Mouse (Mus musculus) MEL (cell line): Measurements from ENCODE around the gene Selplg. TPM values are rescaled to one million over a fixed set of nuclear protein-coding genes. Genes with fewer than 3 reads are reported as not detected.
"Not testable (repeated sequence)": the region's sequence is repeated elsewhere in the genome, so short reads cannot be mapped to it uniquely, and the experiment has no call there.

ENCODE experiments used
- DNase-seq: peaks from one replicate; pipeline ENCODE4 v3.0.0; 2011; ENCODE audit warnings: low read depth, low spot score
- H3K27ac ChIP-seq: 2 replicates; pipeline ENCODE4 v1.5.1; 2012; ENCODE audit warnings: low read depth, mild to moderate bottlenecking, control low read depth, low read length, moderate library complexity; ENCODE audit not compliant: control insufficient read depth
- H3K27me3 ChIP-seq, 2 experiments: fragments of 150-350 bp in 1 of 2; sonication (generic) in 1 of 2; 2 replicates each; pipeline ENCODE4 v1.6.1; 2012; ENCODE audit warnings: low read length in 2 of 2, mild to moderate bottlenecking in 2 of 2, improper control_type of control experiment in 1 of 2, moderate library complexity in 1 of 2; ENCODE audit not compliant: insufficient read depth in 2 of 2, control insufficient read depth in 1 of 2
- H3K36me3 ChIP-seq, 2 experiments: 2 replicates each; pipeline ENCODE4 v1.6.1; 2012 to 2014; ENCODE audit warnings: low read length in 2 of 2, improper control_type of control experiment in 1 of 2, inconsistent platforms in 1 of 2, mild to moderate bottlenecking in 1 of 2; ENCODE audit not compliant: insufficient read depth in 2 of 2, control insufficient read depth in 1 of 2
- H3K4me1 ChIP-seq, 2 experiments: fragments of 150-350 bp in 1 of 2; sonication (generic) in 1 of 2; 2 replicates each; pipeline ENCODE4 v1.6.1; 2012; ENCODE audit warnings: low read length in 2 of 2, improper control_type of control experiment in 1 of 2, mild to moderate bottlenecking in 1 of 2; ENCODE audit not compliant: insufficient read depth in 2 of 2, control insufficient read depth in 1 of 2
- H3K4me3 ChIP-seq, 2 experiments: fragments of 150-350 bp in 1 of 2; sonication (generic) in 1 of 2; 2 replicates each; pipeline ENCODE4 v1.5.1; 2012; ENCODE audit warnings: low read depth in 2 of 2, low read length in 2 of 2, mild to moderate bottlenecking in 2 of 2, moderate library complexity in 2 of 2, control low read depth in 1 of 2, improper control_type of control experiment in 1 of 2; ENCODE audit not compliant: control insufficient read depth in 1 of 2, insufficient read depth in 1 of 2
- H3K79me2 ChIP-seq: 2 replicates; pipeline ENCODE4 v1.6.1; 2012; ENCODE audit warnings: mild to moderate bottlenecking, low read length, moderate library complexity; ENCODE audit not compliant: control insufficient read depth, poor library complexity, insufficient read depth
- H3K9ac ChIP-seq: 2 replicates; pipeline ENCODE4 v1.6.1; 2012; ENCODE audit warnings: low read depth, mild to moderate bottlenecking, control low read depth, low read length, moderate library complexity; ENCODE audit not compliant: control insufficient read depth, poor library complexity, severe bottlenecking
- H3K9me3 ChIP-seq: fragments of 150-350 bp; sonication (generic); replicated peaks from 2 replicates; pipeline ENCODE4 v1.6.1; 2012; ENCODE audit warnings: mild to moderate bottlenecking, low read length, improper control_type of control experiment, moderate library complexity; ENCODE audit not compliant: insufficient read depth
- CHD1 ChIP-seq: IDR thresholded peaks from 2 replicates; pipeline ENCODE4 v1.6.1; 2012; ENCODE audit warnings: low read depth, mild to moderate bottlenecking, inconsistent platforms, low read length, improper control_type of control experiment
- ETS1 ChIP-seq: IDR thresholded peaks from 2 replicates; pipeline ENCODE4 v1.6.1; 2012; ENCODE audit warnings: low read depth, mild to moderate bottlenecking, inconsistent platforms, low read length, improper control_type of control experiment, moderate library complexity
- GABPA ChIP-seq: IDR thresholded peaks from 2 replicates; pipeline ENCODE4 v1.6.1; 2012; ENCODE audit warnings: low read depth, mild to moderate bottlenecking, inconsistent platforms, low read length, improper control_type of control experiment, moderate library complexity
- GATA1 ChIP-seq: IDR thresholded peaks from 2 replicates; pipeline ENCODE4 v1.6.1; 2011; ENCODE audit warnings: low read depth, low read length, improper control_type of control experiment
- HCFC1 ChIP-seq: IDR thresholded peaks from 2 replicates; pipeline ENCODE4 v1.6.1; 2012; ENCODE audit warnings: low read depth, mild to moderate bottlenecking, inconsistent platforms, low read length, improper control_type of control experiment, moderate library complexity
- JUND ChIP-seq: IDR thresholded peaks from 2 replicates; pipeline ENCODE4 v1.6.1; 2011; ENCODE audit warnings: low read depth, mild to moderate bottlenecking, improper control_type of control experiment, low read length
- MYC ChIP-seq: IDR thresholded peaks from 2 replicates; pipeline ENCODE4 v1.6.1; 2011; ENCODE audit warnings: low read depth, mild to moderate bottlenecking, low read length, improper control_type of control experiment, moderate library complexity
- NRF1 ChIP-seq: IDR thresholded peaks from 2 replicates; pipeline ENCODE4 v1.6.1; 2014; ENCODE audit warnings: low read depth, mild to moderate bottlenecking, inconsistent platforms, low read length, improper control_type of control experiment, moderate library complexity; ENCODE audit not compliant: poor library complexity, insufficient read depth, severe bottlenecking
- POLR2AphosphoS2 ChIP-seq: IDR thresholded peaks from 2 replicates; pipeline ENCODE4 v1.6.1; 2011; ENCODE audit warnings: low read length, improper control_type of control experiment
- POLR2AphosphoS5 ChIP-seq: IDR thresholded peaks from 2 replicates; pipeline ENCODE4 v1.6.1; 2012; ENCODE audit warnings: low read depth, borderline replicate concordance, mild to moderate bottlenecking, inconsistent platforms, low read length, moderate library complexity, mixed read lengths
- RAD21 ChIP-seq: IDR thresholded peaks from 2 replicates; pipeline ENCODE4 v1.6.1; 2011; ENCODE audit warnings: mild to moderate bottlenecking, low read depth, low read length, improper control_type of control experiment
- TBP ChIP-seq: IDR thresholded peaks from 2 replicates; pipeline ENCODE4 v1.8.0; 2011; ENCODE audit warnings: low read depth, low read length, improper control_type of control experiment
- UBTF ChIP-seq: IDR thresholded peaks from 2 replicates; pipeline ENCODE4 v1.6.1; 2012; ENCODE audit warnings: low read depth, mild to moderate bottlenecking, inconsistent platforms, low read length, improper control_type of control experiment, moderate library complexity, borderline replicate concordance; ENCODE audit not compliant: insufficient read depth
- USF1 ChIP-seq: IDR thresholded peaks from 2 replicates; pipeline ENCODE4 v1.6.1; 2014; ENCODE audit warnings: low read depth, mild to moderate bottlenecking, inconsistent platforms, low read length, improper control_type of control experiment, moderate library complexity
- ZKSCAN1 ChIP-seq: IDR thresholded peaks from 2 replicates; pipeline ENCODE4 v1.6.1; 2012; ENCODE audit warnings: low read depth, mild to moderate bottlenecking, inconsistent platforms, low read length, improper control_type of control experiment, moderate library complexity
- polyA plus RNA-seq, 2 experiments: library from polyadenylated mRNA; stranded (reverse) in 1 of 2; unstranded in 1 of 2; fragments of >175 nt in 1 of 2; fragments of >200 nt in 1 of 2; gene quantifications; 2 replicates each; pipeline versions ENCODE4 v1.2.1 to v1.2.4; 2012; ENCODE audit warnings: low replicate concordance in 2 of 2, low read depth in 1 of 2; ENCODE audit not compliant: insufficient read length in 2 of 2, insufficient read depth in 1 of 2, missing spikeins in 1 of 2
- total RNA-seq: library from RNA; depleted of rRNA; stranded (reverse); fragments of 300-350 nt; gene quantifications from 2 replicates; pipeline ENCODE4 v1.2.3, GENCODE M21; 2012

Gene Selplg
- total and polyA plus RNA-seq, 3 experiments = 24.2 to 48.2 TPM; not detected in 1

GRCm38 (mm10) chr5:113786985-113787384 lies 45.5 kb downstream of the Selplg start:
- Histone ChIP-seq H3K4me3 (no peak overlapping the region), H3K27me3 (no peaks in the 10 kb centered on the region), H3K36me3 (no peaks in the 10 kb centered on the region; a peak in 1 of 4 replicates), H3K9ac (no peak overlapping the region), H3K27ac (no peak overlapping the region), H3K9me3 (no peaks in the 10 kb centered on the region), H3K4me1 (0 out of 4 replicates have a peak, but pooled peaks cover 0 to 2% of the 10 kb centered on the region in 2 experiments), H3K79me2 (no peaks in the 10 kb centered on the region)
- DNase-seq = no peak
- no peak for TF ChIP-seq MYC
- no peak for TF ChIP-seq GABPA
- TF ChIP-seq USF1 = no peak
- TF ChIP-seq HCFC1 = no peak
- no peak for TF ChIP-seq ETS1
- no peak for TF ChIP-seq POLR2AphosphoS2
- no peak for TF ChIP-seq RAD21
- TF ChIP-seq POLR2AphosphoS5 = no peak

- not testable (repeated sequence) for H3K36me3 ChIP-seq, H3K27me3 ChIP-seq, H3K79me2 ChIP-seq, H3K9ac ChIP-seq, DNase-seq, H3K9me3 ChIP-seq, H3K4me3 ChIP-seq, H3K27ac ChIP-seq, H3K4me1 ChIP-seq
Measured at GRCm38 (mm10) chr5:113784104-113784503, 48.3 kb downstream of the Selplg start.

GRCm38 (mm10) chr5:113783581-113784001 lies 48.9 kb downstream of the Selplg start:
- Histone ChIP-seq H3K4me3 (no peak overlapping the region), H3K9me3 (no peaks in the 10 kb centered on the region), H3K27ac (no peak overlapping the region), H3K27me3 (no peaks in the 10 kb centered on the region), H3K79me2 (no peaks in the 10 kb centered on the region), H3K36me3 (no peaks in the 10 kb centered on the region), H3K9ac (no peak overlapping the region), H3K4me1 (no peaks in the 10 kb centered on the region)
- no peak for DNase-seq
- TF ChIP-seq GATA1 (no peak), ZKSCAN1 (no peak), USF1 (no peak), JUND (no peak), POLR2AphosphoS5 (no peak), UBTF (no peak), TBP (no peak), CHD1 (no peak), NRF1 (no peak), MYC (no peak)
